Mouse (Mus musculus): ENCODE measurements around the gene 1600002K03Rik. TPM values are rescaled to one million over a fixed set of nuclear protein-coding genes. Genes with fewer than 3 reads are reported as not detected.

The 1600002K03Rik gene
- 9.7 and 12.7 TPM in 2 replicates for polyA plus RNA-seq (2015; fragmentation: Nextera tagmentation; extraction: Ambion mirVana)

DNA sequence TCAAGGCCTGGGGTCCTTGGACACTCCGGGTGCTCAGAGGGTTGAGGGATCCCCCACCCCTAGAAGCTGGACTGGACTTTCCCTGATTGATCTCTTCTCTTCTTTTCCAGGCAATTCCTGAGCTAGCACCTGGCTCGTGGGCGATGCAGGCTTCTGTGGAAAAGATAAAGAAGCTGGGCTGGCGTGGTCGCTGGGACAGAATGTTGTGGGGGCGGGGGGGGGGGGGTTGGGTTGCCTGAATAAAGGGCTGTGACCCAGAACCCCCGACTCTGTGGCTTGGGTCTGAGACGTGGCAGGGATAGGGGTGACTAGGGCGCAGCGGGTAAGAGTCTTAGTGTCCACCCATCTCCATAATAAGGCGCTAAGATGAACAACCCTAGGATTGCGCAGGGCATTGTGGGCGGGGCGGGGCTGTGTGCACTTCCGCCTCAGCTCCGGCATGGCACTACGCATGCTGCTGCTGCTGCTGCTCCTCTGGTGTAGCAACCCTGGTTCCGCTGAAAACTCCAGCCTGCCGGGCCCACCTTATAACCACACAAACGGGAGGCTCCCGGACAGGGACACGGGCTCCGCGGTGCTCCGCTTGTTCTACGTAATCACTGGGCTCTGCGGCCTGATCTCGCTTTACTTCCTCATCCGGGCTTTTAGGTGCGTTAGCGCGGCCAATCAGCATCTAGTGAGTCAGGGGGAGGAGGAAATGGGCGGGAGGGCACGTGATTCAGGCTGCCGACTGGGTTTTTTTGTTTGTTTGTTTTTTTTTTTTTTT lies at the start of gene 1600002K03Rik:
TSS of gene 1600002K03Rik (plus strand) at position 418 of the 766 bp plus-strand sequence.
- no peaks in the 10 kb centered on the region for H3K27me3 ChIP-seq
- peak within 1 kb of the TSS; percentile 67 for H3K9ac ChIP-seq (replicated peaks)
- H3K36me3 ChIP-seq = peaks cover 26% of the 10 kb centered on the region
- WGBS = 7% methylated on average over 34 of the region's 35 CpGs
- H3K9me3 ChIP-seq = no peaks in the 10 kb centered on the region
- peak; percentile 79 for ATAC-seq (replicated peaks)
- peaks cover 56% of the 10 kb centered on the region for H3K4me1 ChIP-seq
- H3K4me2 ChIP-seq (replicated peaks) = peak within 1 kb of the TSS; percentile 71
- peak within 1 kb of the TSS; percentile 65 for H3K4me3 ChIP-seq
- H3K27ac ChIP-seq (replicated peaks) = peak within 1 kb of the TSS; percentile 94

DNA sequence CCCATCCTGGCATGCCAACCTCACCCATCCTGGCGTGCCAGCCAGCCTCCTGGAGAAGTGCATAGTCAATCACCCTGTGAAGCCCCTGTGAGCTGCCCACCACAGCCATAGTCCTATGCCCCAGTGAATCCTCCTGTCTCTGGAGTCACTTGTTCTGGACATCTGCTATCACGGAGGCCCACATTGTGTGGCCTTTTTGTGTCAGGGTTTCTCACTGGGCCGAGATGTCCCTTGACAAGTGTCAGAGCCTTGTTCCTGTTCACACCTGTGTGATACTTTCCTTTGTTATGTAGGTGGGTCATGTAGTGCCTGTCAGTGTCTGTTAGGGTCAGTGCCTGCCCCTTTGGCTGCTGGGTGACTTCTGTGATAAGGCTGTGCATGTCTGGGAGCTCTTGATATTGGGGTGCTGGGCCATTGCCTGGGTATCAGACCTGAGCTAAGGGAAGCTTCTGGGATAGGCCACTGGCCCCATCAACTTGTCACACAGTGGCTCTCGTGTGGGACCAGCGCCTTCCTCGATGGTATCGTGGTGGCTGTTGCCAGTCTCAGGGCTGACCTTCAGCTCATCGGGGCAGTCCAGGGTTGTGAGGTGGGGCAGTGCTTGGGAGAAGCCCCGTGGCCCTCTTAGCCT lies 48.7 kb upstream of the 1600002K03Rik start:
- no peak overlapping the region for H3K9ac ChIP-seq (replicated peaks)
- H3K9me3 ChIP-seq = no peaks in the 10 kb centered on the region
- no peak overlapping the region for H3K4me3 ChIP-seq
- no peak overlapping the region for H3K4me2 ChIP-seq (replicated peaks)
- WGBS = 95% methylated on average over 9 of the region's 9 CpGs
- H3K36me3 ChIP-seq = peaks cover 41% of the 10 kb centered on the region
- no peak for ATAC-seq (replicated peaks)
- H3K27me3 ChIP-seq = no peaks in the 10 kb centered on the region
- H3K4me1 ChIP-seq = peaks cover 13% of the 10 kb centered on the region
- no peak overlapping the region for H3K27ac ChIP-seq (replicated peaks)

DNA sequence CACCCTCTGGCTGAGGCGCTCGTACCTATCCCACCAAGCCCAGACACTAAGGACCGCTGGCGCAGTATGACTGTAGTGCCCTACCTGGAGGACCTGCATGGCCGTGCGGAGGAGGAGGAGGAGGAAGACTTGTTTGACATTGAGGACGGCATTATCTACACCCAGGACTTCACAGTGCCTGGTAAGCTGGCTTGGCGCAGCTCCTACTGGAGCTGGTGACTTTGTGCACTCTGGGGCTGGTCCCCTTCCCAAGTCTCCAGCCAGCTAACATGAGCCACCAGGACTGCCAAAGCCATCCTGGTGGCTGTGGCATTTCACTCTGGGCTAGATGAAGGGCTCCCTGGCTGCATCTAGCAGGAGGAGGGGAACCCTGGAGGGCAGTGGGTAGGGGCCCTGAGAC lies 44.8 kb upstream of the 1600002K03Rik start:
- Histone ChIP-seq H3K27ac (replicated peaks) (no peak overlapping the region), H3K4me2 (replicated peaks) (no peak overlapping the region), H3K4me1 (peaks cover 15% of the 10 kb centered on the region), H3K36me3 (peaks cover 75% of the 10 kb centered on the region), H3K4me3 (no peak overlapping the region), H3K9ac (replicated peaks) (no peak overlapping the region), H3K9me3 (no peaks in the 10 kb centered on the region), H3K27me3 (no peaks in the 10 kb centered on the region)
- WGBS = 93% methylated on average over 8 of the region's 8 CpGs
- no peak for ATAC-seq (replicated peaks)

DNA sequence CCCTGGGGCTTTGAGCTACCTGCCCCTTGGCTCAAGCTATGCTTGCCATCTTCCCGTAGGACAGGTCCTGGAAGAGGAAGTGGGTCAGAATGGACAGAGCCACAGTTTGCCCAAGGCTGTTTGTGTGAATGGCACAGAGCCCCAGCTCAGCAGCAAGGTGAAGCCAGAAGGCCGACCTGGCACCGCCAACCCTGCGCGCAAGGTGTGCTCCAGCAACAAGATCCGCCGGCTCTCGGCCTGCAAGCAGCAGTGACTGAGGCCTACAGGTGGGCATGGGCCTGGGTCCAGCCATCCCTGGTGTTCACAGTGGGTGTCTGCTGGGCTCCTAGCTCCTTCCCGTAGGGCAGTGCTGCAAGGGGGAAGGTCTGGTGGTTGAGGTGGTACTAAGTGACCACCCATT lies 42.9 kb upstream of the 1600002K03Rik start:
- no peaks in the 10 kb centered on the region for H3K27me3 ChIP-seq
- H3K36me3 ChIP-seq = peaks cover 92% of the 10 kb centered on the region
- no peaks in the 10 kb centered on the region for H3K9me3 ChIP-seq
- WGBS = 92% methylated on average over 9 of the region's 9 CpGs
- no peak overlapping the region for H3K27ac ChIP-seq (replicated peaks)
- peaks cover 21% of the 10 kb centered on the region for H3K4me1 ChIP-seq
- ATAC-seq (replicated peaks) = no peak
- H3K9ac ChIP-seq (replicated peaks) = no peak overlapping the region
- H3K4me2 ChIP-seq (replicated peaks) = no peak overlapping the region
- no peak overlapping the region for H3K4me3 ChIP-seq

DNA sequence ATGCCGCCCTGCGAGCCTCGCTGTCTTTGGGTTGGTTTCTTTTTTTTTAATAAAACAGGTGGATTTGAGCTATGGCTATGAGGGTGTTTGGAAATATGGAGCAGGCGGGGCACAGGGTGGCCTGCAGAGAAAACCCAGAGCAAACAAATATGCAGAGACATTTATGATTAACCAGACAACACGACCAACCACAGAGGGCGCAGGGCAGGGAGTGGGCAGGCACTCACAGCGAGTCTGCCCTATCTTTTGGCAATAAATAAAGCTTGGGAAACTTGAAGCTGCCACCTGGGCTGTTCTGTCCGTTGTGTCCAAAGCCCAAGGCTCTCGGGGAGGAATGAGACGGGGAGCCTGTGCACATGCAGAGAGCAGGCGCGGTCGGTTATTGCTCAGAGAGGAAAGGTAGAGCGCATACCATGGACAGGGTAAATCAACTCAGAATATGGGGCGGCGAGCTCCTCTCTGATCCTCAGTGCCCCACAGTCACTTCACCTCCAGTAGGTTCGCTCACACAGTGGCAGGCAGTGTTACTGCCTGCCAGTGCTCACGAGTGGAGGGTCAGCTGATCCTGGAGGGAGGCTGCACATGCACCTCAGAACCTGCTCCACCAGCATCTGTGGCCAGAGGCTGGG lies 42.2 kb upstream of the 1600002K03Rik start:
- ATAC-seq (replicated peaks) = no peak
- Histone ChIP-seq H3K4me2 (replicated peaks) (no peak overlapping the region), H3K9me3 (no peaks in the 10 kb centered on the region), H3K4me3 (no peak overlapping the region), H3K36me3 (peaks cover 89% of the 10 kb centered on the region), H3K9ac (replicated peaks) (no peak overlapping the region), H3K4me1 (peaks cover 21% of the 10 kb centered on the region), H3K27ac (replicated peaks) (0 out of 2 replicates have a peak overlapping the region, but pooled peaks have one; percentile 16), H3K27me3 (no peaks in the 10 kb centered on the region)
- WGBS = 85% methylated on average over 18 of the region's 18 CpGs

DNA sequence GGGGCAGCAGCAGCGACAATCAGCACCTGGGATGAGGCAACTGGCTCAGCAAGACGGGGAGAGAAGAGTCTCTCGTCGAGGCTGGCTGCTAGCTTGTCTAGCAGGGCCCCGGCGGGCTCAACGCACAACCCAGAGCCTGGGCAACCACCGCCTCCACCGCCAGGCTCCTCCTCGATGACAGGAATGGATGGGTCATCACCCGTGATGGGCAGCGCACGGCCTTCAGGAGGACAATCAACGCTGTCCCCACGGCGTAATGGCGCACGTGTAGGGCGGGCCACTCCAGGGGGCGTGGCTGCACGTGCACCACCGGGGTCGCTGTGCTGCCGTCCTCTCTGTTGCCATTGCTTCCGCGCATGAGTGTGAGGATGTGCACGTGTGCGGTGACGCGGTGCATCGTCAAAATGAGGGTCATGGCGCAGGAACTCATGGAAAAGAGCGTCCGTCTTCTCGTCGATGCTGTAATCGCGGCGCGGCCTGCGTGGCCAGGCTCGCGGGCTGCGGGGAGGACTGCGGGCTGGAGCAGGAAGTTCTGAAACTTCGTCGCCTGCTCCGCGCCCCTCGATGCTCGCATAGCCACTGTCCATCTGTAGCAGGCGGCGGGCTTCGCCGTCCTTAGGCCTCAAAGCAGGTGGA lies 41.3 kb upstream of the 1600002K03Rik start:
- H3K4me3 ChIP-seq = peak overlapping the region; percentile 13
- 17% methylated on average over 55 of the region's 55 CpGs for WGBS
- peak overlapping the region; percentile 17 for H3K4me2 ChIP-seq (replicated peaks)
- H3K36me3 ChIP-seq = peaks cover 87% of the 10 kb centered on the region
- H3K9ac ChIP-seq (replicated peaks) = peak overlapping the region; percentile 17; the same call in 1 of the 2 replicates
- H3K4me1 ChIP-seq = peaks cover 25% of the 10 kb centered on the region
- H3K27ac ChIP-seq (replicated peaks) = 0 out of 2 replicates have a peak overlapping the region, but pooled peaks have one; percentile 16
- no peaks in the 10 kb centered on the region for H3K27me3 ChIP-seq
- no peaks in the 10 kb centered on the region for H3K9me3 ChIP-seq
- peak; percentile 36; the same call in 1 of the 2 replicates for ATAC-seq (replicated peaks)

DNA sequence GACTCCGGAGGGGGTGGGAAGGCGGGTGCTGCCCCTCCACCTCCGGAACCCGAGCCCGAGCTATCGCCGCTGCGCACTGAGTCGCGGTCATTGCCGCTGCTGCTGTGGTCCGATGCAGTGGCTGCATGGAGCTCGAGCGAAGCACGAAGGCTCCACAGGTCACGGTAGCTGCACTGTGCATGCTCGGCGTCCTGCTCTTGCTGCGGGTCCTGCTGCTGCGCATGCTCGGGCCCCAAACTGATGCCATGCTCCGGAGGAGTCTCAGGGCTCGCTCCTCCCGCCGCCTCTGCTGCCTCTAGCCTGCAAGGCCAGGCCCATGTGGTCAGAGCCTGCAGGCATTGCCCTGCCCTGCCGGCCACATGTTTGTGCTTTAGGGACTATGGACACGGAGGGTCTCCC lies 40.8 kb upstream of the 1600002K03Rik start:
- Histone ChIP-seq H3K4me2 (replicated peaks) (peak overlapping the region; percentile 17), H3K9ac (replicated peaks) (peak overlapping the region; percentile 17; the same call in 1 of the 2 replicates), H3K27me3 (no peaks in the 10 kb centered on the region), H3K36me3 (peaks cover 82% of the 10 kb centered on the region), H3K4me3 (peak overlapping the region; percentile 13; the same call in 1 of the 2 replicates), H3K27ac (replicated peaks) (no peak overlapping the region), H3K9me3 (no peaks in the 10 kb centered on the region), H3K4me1 (peaks cover 30% of the 10 kb centered on the region)
- ATAC-seq (replicated peaks) = no peak
- WGBS = 37% methylated on average over 27 of the region's 27 CpGs

DNA sequence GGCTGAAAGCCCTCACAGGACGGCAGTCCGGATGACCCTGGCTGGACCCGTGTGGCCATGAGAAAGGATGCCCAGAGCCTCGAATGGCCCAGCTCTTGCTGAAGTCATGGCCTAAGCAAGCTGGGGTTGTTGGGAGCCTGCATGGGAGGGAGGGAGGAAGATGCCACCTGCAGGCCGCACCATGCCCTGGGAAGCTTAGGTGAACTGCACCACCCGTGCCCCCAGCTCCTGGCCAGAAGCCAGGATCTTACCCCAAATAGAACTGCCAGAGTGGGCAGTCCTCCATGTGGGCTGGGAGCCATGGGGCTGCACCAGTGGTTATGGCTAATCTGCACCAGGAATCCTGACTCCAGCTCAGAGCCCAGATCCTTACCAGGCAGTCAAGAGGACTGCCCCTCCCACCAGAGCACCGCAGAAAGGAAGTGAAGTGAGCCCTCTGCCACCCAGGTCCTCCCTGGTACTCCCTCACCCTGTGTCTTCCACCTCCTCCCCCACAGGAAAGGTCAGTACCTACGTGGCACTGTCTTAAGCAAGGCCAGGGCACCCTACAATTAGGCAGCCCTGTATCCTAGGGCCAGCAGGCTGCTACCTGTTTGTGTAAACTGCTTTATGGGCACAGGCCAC lies 39.4 kb upstream of the 1600002K03Rik start:
- WGBS = 62% methylated on average over 8 of the region's 8 CpGs
- H3K36me3 ChIP-seq = peaks cover 68% of the 10 kb centered on the region
- no peak overlapping the region for H3K4me2 ChIP-seq (replicated peaks)
- ATAC-seq (replicated peaks) = no peak
- H3K27ac ChIP-seq (replicated peaks) = no peak overlapping the region; the same call in 1 of the 2 replicates
- H3K4me1 ChIP-seq = peaks cover 44% of the 10 kb centered on the region
- no peak overlapping the region for H3K9ac ChIP-seq (replicated peaks)
- H3K9me3 ChIP-seq = no peaks in the 10 kb centered on the region
- no peaks in the 10 kb centered on the region for H3K27me3 ChIP-seq
- H3K4me3 ChIP-seq = no peak overlapping the region

DNA sequence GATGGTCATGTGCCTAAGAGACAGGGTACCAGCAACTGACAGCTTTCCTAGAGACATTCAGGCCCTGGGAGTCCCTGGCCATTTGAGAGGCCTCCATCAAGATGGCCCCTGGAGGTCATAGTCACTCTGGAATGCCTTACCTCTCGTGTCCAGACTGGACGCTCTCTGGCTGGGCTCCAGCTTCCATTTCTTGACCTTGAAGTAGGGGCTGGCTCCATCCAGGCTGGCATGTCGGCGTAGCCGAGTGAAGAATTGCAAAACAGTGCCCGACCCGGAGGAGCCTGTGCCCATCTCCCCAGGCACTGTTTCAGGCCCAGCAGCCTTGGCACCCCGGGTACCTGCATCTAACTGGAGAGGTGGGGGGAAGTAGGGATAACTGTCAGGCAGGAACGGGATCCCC lies 38.3 kb upstream of the 1600002K03Rik start:
- Histone ChIP-seq H3K27ac (replicated peaks) (no peak overlapping the region), H3K4me1 (peaks cover 51% of the 10 kb centered on the region), H3K36me3 (peaks cover 58% of the 10 kb centered on the region), H3K9me3 (no peaks in the 10 kb centered on the region), H3K27me3 (no peaks in the 10 kb centered on the region), H3K4me3 (no peak overlapping the region), H3K9ac (replicated peaks) (no peak overlapping the region), H3K4me2 (replicated peaks) (no peak overlapping the region)
- 89% methylated on average over 9 of the region's 9 CpGs for WGBS
- no peak for ATAC-seq (replicated peaks)

DNA sequence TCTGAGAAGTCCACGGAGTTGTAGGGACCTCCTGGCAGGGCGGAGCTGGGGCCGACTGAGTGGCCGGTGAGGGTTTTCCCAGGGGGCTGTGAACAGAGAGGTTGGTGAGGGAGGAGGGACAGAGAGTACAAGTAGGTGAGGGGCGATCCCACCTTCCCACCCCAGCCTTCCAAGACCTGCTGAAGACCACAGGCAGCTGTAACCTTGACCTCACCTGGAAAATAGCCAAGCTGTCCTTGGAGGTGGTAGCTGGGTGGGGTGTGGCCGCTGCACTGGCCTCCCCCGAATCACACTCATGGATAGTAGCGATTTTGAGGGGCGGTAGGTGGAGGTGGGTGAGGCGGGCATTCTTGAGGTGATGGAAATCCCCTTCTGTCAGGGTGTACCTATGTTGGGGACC lies 37.6 kb upstream of the 1600002K03Rik start:
- no peak overlapping the region for H3K4me3 ChIP-seq
- H3K9ac ChIP-seq (replicated peaks) = no peak overlapping the region
- ATAC-seq (replicated peaks) = no peak
- no peaks in the 10 kb centered on the region for H3K9me3 ChIP-seq
- peaks cover 54% of the 10 kb centered on the region for H3K4me1 ChIP-seq
- WGBS = 89% methylated on average over 10 of the region's 10 CpGs
- H3K36me3 ChIP-seq = peaks cover 50% of the 10 kb centered on the region
- no peaks in the 10 kb centered on the region for H3K27me3 ChIP-seq
- no peak overlapping the region for H3K27ac ChIP-seq (replicated peaks)
- no peak overlapping the region for H3K4me2 ChIP-seq (replicated peaks)

DNA sequence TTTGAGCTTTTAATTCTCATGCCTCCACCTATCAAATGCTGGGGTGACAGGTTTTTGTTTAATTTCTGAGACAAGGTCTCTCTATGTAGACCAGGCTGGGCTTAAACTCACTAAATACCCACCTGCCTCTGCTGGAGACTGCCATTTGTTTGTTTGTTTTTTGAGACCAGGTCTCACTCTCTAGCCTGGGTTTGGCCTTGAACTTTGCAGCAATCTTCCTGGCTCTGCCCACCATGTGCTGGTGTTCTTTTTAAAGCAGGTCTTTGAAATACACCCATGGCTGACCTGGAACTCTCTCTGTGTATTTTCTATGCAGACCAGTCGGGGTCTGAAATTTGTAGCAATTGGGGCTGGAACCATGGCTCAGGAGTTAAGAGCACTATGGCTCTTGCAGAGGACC lies 37.1 kb upstream of the 1600002K03Rik start:
- Histone ChIP-seq H3K9ac (replicated peaks) (no peak overlapping the region), H3K4me3 (no peak overlapping the region), H3K36me3 (peaks cover 45% of the 10 kb centered on the region), H3K4me2 (replicated peaks) (no peak overlapping the region), H3K4me1 (peaks cover 57% of the 10 kb centered on the region), H3K9me3 (no peaks in the 10 kb centered on the region), H3K27ac (replicated peaks) (no peak overlapping the region), H3K27me3 (no peaks in the 10 kb centered on the region)
- 92% methylated on average over 1 of the region's 1 CpGs for WGBS
- no peak for ATAC-seq (replicated peaks)
